Mouse (Mus musculus) kidney, postnatal 4 days (tissue): ENCODE results near the gene Sall4.

Experiments used
- DNase-seq, 2 experiments: peaks; one replicate each; pipeline ENCODE4 v3.0.0; 2021; ENCODE audit warnings: mixed read lengths in 2 of 2

Sall4 gene

DNA sequence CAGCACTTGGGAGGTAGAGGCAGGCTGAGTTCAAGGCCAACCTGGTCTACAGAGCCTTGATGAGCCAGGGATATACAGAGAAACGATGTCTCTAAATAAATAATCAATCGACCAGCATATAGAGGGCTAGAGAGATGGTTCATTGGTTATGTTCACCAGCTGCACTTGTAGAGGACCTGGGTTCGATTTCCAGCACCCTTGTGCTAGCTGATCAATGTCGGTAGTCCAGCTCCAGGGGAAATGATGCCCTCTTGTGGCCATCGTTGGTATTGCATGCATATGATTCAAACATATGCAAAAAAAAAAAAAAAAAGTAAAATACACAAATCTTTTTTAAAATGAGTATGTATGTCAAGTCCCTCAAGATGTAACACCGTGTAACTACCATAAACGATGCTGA lies 25.1 kb downstream of the Sall4 start:
- peak; percentile 76 to 79 for DNase-seq

DNA sequence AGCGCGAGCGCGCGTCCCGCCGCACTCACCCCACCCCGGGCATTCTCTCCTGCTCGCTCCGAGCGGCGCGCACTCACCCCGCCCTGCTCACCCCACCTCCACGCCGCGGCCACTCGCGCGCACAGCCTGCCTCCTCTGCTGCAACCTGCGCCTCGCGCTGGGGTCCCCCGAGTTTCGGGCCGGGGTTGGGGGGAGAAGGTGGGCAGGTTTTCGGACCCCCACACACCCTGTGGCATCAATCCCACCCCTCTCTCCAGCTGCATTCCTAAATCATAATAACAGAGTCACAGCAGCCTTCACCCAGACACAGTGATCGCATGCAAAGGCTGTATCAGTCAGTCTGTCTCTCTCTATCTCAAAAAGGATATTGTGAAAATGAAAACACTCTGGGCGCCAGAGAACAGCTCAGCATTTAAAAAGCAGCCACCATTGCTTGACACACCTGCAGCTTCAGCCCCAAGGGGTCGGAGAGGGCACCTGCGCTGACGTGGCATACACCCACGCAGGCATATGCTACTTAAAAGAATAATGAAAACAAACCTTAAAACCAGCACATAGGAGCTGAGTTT lies 25.6 kb downstream of the Sall4 start, which contains the start of gene Atp9a:
Gene Atp9a, minus strand, starts transcription at position 351 of the 569 bp plus-strand sequence.
- DNase-seq = peak; percentile 71 to 80

DNA sequence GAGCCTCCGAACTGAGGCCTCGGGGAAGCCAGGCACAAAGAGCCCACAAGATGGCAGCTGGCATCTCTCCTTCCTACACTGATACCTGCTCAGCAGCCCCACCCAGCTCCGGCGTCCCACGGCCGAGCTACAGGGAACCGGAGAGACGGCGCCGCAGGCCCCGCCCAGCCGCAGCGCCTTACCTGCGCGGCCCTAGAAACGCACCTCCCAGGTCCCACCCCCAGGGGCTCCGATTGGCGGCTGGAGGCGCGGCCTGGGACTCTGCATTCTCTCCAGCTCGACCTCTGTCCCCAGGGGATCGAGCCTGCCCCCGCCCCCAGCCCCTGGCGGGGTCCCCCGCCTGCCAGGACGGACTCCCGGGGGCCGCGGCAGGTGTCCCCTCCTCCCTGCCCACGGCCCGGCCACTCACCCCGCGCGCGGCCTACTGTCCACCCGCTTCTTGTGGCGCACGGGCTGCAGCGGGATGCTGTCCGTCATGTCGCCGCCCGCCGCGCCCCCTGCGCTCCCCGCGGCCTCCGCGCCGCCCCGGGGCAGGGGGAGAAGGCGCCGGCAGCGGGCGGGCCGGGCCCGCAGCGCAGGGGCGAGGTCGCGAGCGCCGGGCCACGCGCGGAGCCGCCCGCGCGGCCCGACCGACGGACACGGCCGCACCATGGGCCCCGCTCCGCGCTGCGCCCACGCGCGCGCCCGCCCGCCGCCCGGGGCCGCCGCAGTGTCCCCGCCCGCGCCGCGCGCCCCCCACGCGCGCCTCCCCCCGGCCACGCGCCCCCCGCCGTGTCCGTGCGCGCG lies 26.3 kb downstream of the Sall4 start:
- peak; percentile 84 to 92 for DNase-seq

DNA sequence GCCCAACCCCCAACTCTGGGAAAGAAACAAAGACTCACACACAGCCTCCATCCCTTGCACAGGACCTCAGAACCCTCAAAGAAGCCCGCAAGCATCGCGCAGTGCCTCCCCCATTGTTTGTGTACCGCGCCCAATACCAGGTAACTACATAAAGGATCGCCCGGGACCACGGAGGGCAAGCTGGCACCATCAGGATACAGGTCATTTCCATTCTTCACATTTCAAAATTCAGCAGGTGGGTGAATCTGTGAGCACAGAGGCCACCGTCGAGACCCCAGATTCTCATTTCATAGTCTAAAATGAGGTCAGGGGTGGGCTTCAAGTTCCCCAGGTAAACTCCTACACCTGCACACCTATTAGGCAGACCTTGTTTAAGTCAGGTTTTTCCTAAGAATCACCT lies 27.2 kb downstream of the Sall4 start:
- no peak for DNase-seq

DNA sequence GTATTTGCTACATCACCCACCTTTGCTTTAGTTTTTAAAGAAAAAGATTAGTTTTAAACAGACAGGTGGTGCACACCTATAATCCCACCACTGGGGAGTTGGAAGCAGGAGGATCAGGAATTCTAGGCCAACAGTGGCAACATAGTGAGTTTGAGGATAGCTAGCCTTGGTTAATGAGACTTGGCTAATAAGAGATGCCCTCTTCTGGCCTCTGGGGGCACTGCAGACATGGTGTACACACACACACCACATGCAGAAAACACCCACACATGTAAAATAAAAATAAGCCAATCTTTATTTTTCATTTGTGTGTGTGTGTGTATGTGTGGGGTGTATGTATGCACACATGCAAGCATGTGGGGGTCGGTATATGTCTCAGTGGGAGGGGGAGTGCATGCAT lies 28.9 kb downstream of the Sall4 start:
- peak; percentile 21 to 32 for DNase-seq

DNA sequence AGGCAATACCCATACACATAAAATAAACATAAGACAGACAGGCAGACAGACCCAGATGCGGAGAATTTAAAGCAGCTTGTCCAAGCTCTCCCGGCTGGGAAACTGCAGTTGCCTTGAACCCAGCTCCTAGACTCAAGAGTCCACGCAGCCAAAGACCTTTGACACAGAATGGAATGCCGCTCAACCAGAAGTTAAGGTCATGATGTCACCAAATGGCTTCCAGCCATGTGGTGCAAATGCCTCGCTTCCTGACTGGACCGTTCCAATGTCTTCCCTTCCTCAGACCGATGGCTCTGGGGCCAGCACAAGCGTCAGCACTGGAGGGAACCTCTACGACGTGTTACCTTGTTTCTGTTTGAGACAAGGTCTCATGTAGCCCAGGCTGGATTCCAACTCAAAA lies 29.9 kb downstream of the Sall4 start:
- DNase-seq = peak in 1 of 2 experiments; percentile 25

DNA sequence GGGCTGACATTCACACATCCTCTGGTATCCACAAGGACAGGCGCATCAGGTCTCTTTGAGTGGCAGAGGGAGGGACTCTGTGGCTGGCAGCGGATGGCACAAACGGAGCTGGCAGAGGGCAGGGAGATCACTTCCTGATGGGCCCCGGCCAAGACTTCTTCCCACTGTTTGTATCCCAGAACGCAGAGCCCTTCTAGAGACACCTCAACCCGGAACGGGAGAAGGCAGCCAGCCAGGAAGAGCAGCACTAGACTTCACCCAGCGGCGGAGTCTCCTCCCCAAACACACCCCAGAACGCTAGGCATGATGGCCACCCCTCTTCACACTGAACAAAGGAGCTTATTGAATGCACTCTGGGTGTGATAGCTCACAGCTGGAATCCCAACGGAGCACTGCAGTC lies 33.7 kb downstream of the Sall4 start:
- DNase-seq = peak; percentile 26 to 56

DNA sequence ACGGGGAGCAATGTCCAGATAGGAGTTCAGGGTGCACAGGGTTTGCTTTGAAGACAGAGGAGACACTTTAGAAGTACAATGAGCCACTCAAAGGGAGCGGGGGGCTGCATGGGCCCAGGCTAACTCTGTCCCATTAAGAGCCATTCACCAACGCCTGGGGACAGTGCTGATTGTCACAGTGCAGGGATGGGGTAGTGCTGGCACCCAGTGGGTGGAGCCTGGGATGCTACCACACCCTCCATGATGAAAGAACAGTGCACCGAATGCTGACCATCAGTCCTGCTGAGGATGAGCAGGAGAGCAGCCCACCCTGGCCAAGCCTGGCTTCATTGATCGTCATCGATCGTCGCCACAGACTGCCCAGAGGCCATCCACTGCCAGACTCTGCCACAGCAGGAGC lies 36.5 kb downstream of the Sall4 start:
- no peak for DNase-seq

DNA sequence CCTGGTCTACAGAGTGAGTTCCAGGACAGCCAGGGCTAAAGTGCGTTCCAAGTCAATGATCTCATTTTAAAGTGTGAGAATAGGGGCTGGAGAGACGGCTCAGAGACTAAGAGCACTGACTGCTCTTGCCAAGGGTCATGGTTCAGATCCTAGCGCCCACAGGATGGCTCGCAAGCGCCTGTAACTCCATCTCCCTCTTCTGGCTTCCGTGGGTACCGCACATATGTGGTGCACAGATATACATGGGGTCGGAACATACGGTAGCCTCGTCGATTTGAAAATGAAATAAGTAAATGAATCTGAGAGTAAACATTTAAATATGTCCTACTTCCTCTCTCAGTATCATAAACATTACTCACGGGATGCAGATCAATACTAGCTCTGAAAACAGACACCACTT lies 38.0 kb downstream of the Sall4 start:
- DNase-seq = no peak

DNA sequence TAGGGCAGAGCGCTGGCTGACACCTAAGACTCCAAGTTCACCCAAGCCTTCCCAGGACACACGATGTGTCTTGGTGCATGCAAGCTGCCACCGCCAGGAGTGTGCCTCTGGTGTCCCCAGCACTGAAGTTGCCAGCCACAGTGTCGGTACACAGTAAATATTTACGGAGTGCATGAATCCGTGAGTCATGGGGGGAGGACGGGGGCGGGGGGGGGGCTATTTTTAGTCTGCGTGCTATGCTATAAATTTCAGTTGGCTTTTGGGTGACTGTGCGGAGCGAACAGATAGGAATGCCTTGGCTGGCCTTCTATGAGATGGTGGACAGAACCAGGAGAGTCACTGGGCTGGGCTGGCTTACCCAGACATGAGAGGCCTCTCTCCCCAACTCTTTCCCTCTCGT lies 39.7 kb downstream of the Sall4 start:
- no peak for DNase-seq

DNA sequence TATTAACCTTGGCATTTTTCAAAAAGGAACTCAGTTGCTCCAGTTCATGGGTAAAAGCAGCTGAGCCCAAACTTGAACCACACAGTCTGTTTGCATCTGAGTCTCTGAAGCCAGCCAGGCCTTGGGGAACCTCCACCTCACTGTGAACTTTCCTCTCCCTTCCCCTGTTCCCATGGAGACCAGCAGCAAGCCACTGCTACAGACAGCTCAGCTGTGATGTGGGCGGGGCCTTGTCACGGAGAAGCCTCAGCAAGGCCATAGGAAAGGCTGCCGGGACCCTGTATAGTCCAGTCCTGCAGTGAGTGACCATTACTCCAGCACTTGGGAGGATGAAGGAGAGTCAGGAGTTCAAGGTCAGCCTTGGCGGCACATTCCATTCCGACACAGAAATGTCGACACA lies 41.7 kb downstream of the Sall4 start:
- DNase-seq = peak; percentile 74 to 86

DNA sequence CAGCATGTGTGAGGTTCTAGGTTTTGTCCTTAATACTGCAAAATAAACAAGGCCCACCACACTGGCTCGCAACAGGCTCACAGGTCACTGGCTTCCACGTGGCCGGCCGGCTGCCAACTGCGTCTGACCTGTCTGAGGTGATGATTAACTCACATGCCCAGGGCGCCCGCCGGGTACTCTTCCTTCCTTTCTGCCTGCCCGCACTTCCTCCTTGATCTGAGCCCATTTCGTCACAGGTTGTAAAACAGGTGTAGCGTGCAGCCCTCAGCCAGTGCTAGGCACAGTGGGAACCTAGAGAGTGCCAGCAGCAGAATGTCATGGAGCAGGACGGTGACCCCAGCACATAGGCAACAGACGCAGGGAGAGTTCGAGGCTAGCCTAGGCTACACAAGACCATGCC lies 46.4 kb downstream of the Sall4 start:
- DNase-seq = peak; percentile 79 to 87

DNA sequence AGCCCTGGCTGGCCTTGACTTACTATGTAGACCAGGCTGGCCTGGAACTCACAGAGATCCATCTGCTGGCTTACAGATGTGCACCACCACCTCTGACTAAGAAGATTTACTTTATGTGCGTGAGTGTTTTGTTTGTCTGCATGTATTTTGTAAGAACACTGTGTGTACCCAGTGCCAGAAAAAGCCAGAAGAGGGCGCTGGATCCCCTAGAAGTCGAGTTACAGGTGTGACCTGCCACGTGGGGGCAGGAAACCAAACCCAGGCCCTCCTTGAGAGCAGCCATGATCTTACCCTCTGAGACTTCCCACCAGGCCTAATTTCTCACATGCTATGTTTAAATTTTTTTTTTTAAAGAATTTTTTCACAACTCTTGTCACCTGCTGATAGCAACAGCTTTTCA lies 48.0 kb downstream of the Sall4 start:
- DNase-seq = peak in 1 of 2 experiments; percentile 20

DNA sequence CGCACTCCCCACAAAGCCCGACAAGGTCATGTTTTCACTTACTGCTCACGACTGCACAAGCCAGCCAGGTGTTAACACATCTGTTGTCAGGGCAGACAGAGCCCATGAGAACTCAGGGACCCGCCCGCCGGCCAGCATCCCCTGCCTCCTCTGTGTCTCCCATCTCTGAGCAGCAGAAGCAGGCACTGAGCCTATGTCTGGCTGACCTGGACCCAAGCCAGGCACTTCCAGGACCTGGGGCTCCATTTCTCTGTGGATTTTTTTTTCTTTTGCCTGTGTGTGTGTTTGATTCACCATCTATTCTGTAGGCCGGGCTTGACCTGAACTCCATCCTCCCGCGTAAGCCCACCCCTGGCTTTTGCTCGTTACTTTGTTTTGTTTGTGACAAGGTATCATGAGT lies 49.0 kb downstream of the Sall4 start:
- no peak for DNase-seq

DNA sequence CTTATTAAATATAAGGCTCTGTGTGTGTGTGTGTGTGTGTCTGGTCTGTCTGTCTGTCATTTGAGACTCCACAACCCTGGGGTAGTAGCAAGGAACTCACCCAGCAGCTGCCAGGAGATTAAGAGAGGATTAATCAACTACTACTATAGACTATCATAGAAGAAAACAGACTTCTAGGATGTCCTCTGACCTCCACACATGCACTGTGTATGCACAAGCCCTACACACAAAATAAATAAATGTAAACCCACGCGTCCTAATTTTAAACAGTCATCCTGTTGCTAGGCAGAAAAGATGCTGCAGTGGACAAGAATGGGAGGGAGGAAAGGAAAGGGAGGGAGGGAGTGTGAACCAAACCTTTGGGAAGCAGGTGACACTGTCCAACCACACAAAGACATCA lies 49.5 kb downstream of the Sall4 start:
- DNase-seq = no peak

DNA sequence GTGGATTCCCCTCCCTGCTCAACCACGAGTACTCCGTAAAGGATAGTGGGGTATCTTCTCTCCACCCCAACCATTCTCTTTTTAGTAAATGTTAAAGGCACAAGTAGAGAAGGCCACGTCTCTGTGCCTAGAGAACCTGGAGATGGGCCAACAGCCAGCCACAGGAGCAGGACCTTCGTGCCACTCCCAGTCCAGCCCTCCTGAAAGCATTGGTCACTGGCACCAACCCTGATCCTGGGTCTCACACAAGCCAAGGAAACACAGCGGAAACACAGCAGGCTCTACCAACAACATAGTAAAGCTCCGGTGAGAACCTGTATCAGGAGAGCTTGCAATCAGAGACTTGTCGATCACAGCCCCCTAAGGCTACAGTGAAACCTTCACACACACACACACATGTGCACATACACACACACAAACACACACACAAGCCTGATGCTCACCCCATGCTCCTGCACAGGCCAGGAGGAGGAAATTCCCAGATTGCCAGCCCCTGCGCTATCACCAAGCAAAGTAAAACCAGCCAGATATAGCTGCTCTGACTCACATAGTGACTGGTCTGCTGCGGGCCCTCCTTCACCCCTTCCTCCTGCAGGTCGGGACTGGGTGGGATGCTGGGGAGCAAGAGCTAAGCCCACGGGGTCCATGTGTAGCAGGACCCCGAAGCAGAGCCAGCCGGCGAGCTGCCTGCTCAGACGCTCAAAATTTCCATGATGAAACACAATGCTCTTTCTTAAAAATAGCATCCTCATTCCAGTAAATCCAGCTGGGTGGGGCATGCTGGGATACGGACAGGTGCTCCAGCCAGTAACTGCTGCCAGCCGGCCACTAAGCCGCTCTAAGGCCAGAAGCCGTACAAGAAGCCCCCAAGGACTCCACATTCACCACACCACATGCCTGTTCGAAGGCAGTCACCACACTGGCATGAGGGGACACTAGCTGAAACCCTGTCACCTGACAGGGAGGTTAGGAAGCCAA lies 55.3 kb downstream of the Sall4 start:
- DNase-seq = no peak

DNA sequence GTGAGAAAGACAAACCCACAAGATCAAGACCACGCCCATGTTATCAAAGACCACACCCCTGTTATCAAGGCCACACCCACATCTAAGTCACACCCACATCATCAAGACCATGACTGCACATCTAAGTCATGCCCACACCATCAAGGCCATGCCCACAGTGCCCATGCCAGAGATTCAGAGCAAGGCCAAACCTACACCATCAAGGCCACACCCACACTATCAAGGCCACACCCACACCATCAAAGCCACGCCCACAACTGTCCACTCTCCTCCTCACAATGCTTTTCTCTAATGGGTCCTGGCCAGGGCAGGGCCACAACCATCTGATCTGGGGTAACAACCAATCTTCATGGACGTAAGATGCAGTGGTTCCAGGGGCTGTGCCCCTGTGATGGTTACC lies 56.8 kb downstream of the Sall4 start:
- no peak for DNase-seq

DNA sequence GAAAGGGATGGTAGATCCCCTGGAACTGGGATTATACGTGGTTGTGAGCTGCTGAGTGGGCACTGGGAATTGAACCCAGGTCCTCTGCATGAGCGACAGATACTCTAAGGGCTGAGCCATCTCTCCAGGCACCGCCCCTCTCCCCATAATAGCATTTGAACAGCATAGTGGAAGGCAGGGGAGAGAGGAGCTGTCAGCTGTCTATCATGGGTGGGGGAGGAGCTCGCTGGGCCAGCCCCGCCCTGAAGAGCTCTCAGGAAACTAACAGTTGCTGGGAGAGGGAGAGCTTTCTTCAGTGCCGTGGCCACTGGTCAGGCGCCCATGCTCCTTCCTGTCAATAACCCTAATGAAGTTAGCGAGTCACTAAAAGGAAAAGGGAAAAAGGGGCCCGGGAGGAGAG lies 60.0 kb downstream of the Sall4 start:
- DNase-seq = no peak

DNA sequence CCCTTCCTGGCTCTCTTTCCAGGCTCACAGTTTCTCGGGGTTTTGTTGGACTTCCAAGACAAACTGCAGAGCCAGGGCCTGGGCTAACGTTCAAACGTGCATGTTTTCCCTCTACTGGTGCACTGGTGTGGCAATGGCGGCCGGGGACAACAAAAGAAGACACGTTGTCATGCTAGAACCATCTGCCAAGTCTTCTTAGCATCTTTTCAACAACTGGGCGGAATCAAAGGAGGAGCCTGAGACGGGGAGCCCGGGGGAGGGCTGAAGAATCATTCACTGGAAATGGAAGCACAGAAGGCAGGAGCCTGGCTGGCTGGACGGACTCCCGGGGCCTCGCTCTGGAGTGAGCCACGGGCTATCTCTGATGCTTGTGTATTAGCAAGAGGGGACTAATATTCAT lies 65.5 kb downstream of the Sall4 start:
- DNase-seq = peak in 1 of 2 experiments; percentile 22
